Mouse (Mus musculus): ENCODE results near the gene Slc30a9. TPM values are rescaled to one million over a fixed set of nuclear protein-coding genes. Genes with fewer than 3 reads are reported as not detected.

The Slc30a9 gene
- polyA plus RNA-seq, 1 experiment from 2014 or later = 129 TPM

DNA sequence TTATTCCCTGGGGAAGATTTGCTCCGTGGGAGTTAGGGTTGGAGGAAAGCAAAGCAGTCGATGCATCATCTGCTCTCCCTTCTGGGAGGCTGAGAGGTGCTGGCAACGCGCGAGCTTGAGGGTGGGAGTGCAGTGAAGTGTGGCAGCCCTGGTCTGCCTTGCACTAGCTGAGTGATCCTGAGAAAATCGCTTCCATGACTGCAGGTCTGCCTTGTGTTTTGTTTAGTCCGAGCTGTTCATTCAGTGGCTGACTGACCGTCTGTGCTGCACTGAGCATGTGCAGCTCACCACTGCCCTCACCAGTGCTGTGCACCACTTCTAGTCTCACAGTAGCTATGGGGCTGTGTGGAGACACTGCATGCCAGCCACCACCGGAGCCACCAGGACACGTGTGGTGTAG, 42.2 kb downstream of the Slc30a9 start:
- Histone ChIP-seq H3K4me3 (replicated peaks; ENCODE audit: low read depth, low read length) (no peak overlapping the region), H3K4me1 (replicated peaks; ENCODE audit: insufficient read depth, low read length) (no peaks in the 10 kb centered on the region), H3K9ac (ENCODE audit: low read depth, low read length) (no peak overlapping the region), H3K4me2 (ENCODE audit: low read length) (no peak overlapping the region), H3K27ac (0 out of 2 replicates have a peak overlapping the region, but pooled peaks have one; percentile 0), H3K36me3 (ENCODE audit: insufficient read depth, low read length) (peaks cover 40% of the 10 kb centered on the region), H3K27me3 (ENCODE audit: insufficient read depth, low read length) (no peaks in the 10 kb centered on the region), H3K9me3 (replicated peaks; ENCODE audit: low read length) (no peaks in the 10 kb centered on the region)
- WGBS = 48% methylated on average over 10 of the region's 10 CpGs
- peak; percentile 52 for DNase-seq (ENCODE audit: low spot score)
- TF ChIP-seq CTCF (IDR thresholded peaks at IDR 0.05; ENCODE audit: low read depth) = 0 out of 2 replicates have a peak, but pooled peaks have one; percentile 13
- ATAC-seq (replicated peaks; ENCODE audit: low FRiP score, low read depth) = peak; percentile 85

DNA sequence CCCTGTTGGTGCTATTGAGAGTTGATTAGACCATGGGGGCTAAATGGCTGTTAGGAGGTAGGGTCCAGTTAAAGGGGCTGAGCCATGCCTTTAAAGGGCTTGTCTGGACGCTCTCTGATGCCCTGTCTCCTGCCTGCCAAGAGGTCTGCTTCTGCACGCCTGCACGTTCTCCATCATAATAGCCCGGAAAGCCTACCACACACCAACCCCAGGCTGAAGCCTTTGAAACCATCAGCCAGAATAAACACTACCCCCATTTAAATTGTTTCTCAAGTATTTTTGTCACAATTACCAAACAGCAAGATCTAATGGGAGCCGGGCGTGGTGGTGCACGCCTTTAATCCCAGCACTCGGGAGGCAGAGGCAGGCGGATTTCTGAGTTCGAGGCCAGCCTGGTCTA, 55.6 kb downstream of the Slc30a9 start:
- no peak overlapping the region for H3K9ac ChIP-seq (ENCODE audit: low read depth, low read length)
- 93% methylated on average over 10 of the region's 10 CpGs for WGBS
- no peak overlapping the region for H3K27ac ChIP-seq
- no peak for DNase-seq (ENCODE audit: low spot score)
- no peak overlapping the region for H3K4me3 ChIP-seq (replicated peaks; ENCODE audit: low read depth, low read length)
- no peaks in the 10 kb centered on the region for H3K36me3 ChIP-seq (ENCODE audit: insufficient read depth, low read length)
- H3K4me1 ChIP-seq (replicated peaks; ENCODE audit: insufficient read depth, low read length) = no peaks in the 10 kb centered on the region
- ATAC-seq (replicated peaks; ENCODE audit: low FRiP score, low read depth) = no peak
- H3K27me3 ChIP-seq (ENCODE audit: insufficient read depth, low read length) = no peaks in the 10 kb centered on the region
- H3K9me3 ChIP-seq (replicated peaks; ENCODE audit: low read length) = no peaks in the 10 kb centered on the region
- TF ChIP-seq CTCF (IDR thresholded peaks at IDR 0.05; ENCODE audit: low read depth) = no peak
- H3K4me2 ChIP-seq (ENCODE audit: low read length) = no peak overlapping the region

DNA sequence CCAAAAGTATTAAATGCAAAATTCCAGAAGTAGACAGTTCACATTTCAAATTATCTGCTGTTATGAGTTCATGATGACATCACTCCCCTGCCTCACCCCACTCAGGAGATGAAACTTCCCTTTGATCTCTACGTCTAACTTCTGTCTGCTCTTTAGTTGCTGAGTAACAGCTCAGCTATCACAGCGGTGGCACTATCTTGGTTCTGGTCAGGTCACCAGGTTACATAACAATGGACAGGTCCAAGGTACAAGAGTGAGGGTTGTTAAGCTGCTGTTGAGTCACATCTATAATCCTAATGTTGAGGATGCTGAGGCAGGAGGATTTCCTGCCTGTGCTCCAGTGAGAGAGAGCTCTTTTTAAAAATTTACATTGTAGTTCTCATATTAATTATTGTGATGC, 56.2 kb downstream of the Slc30a9 start:
- Histone ChIP-seq H3K4me1 (replicated peaks; ENCODE audit: insufficient read depth, low read length) (no peaks in the 10 kb centered on the region), H3K4me3 (replicated peaks; ENCODE audit: low read depth, low read length) (no peak overlapping the region), H3K4me2 (ENCODE audit: low read length) (no peak overlapping the region), H3K9ac (ENCODE audit: low read depth, low read length) (no peak overlapping the region), H3K27me3 (ENCODE audit: insufficient read depth, low read length) (no peaks in the 10 kb centered on the region), H3K36me3 (ENCODE audit: insufficient read depth, low read length) (no peaks in the 10 kb centered on the region), H3K9me3 (replicated peaks; ENCODE audit: low read length) (no peaks in the 10 kb centered on the region), H3K27ac (no peak overlapping the region)
- no peak for TF ChIP-seq CTCF (IDR thresholded peaks at IDR 0.05; ENCODE audit: low read depth)
- DNase-seq (ENCODE audit: low spot score) = no peak
- ATAC-seq (replicated peaks; ENCODE audit: low FRiP score, low read depth) = no peak
- WGBS = 75% methylated on average over 2 of the region's 2 CpGs

DNA sequence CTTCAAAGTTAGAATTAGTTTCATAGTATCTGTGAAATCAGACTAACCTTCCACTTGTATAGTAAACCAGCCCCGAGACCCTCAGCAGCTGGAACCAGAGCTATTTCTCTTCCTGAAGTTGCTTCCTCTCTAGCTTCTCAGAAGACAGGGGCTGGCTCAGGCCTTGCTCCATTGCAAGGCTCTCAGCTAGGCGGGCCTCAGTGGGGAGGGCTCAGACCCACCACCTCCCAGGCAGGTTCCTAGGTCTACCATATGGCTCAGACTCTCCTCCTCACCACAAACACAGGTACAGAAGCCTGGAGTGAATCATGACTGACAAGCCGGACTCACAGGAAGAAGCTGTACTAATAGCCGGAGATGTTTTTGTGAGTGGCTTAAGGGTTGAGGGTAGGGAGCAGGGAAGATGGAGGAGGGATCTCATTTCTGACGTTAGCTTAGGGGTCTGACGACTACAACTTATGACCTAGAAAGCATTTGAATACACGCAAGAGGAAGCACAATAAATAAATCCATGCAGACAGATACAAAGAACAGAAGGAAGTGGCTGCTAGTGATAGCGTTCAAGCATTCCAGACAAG, 70.4 kb downstream of the Slc30a9 start:
- Histone ChIP-seq H3K27ac (no peak overlapping the region), H3K4me2 (ENCODE audit: low read length) (no peak overlapping the region), H3K4me1 (replicated peaks; ENCODE audit: insufficient read depth, low read length) (no peaks in the 10 kb centered on the region), H3K9me3 (replicated peaks; ENCODE audit: low read length) (no peaks in the 10 kb centered on the region), H3K4me3 (replicated peaks; ENCODE audit: low read depth, low read length) (no peak overlapping the region), H3K9ac (ENCODE audit: low read depth, low read length) (no peak overlapping the region), H3K27me3 (ENCODE audit: insufficient read depth, low read length) (no peaks in the 10 kb centered on the region), H3K36me3 (ENCODE audit: insufficient read depth, low read length) (no peaks in the 10 kb centered on the region)
- DNase-seq (ENCODE audit: low spot score) (no peak), ATAC-seq (replicated peaks; ENCODE audit: low FRiP score, low read depth) (no peak)
- 45% methylated on average over 8 of the region's 8 CpGs for WGBS
- TF ChIP-seq CTCF (IDR thresholded peaks at IDR 0.05; ENCODE audit: low read depth) = no peak

DNA sequence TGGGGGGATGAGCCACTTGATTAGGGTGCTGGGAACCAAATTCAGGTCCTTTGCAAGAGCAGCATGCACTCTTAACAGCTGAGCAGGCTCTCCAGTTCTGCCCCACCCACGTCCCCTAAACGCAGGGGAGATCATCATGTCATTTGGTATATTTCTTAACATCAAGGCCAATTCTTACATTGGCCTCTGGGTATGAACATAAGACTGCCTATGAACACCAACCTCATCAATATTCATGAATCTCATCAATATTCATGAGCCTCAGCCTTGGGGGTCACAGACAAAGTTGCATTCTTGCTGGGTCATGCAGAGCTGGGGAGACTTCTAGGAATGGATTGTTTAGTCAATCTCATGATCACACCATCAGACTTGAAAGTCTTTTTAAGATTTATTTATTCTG, 74.9 kb downstream of the Slc30a9 start:
- 96% methylated on average over 2 of the region's 2 CpGs for WGBS
- no peaks in the 10 kb centered on the region for H3K36me3 ChIP-seq (ENCODE audit: insufficient read depth, low read length)

DNA sequence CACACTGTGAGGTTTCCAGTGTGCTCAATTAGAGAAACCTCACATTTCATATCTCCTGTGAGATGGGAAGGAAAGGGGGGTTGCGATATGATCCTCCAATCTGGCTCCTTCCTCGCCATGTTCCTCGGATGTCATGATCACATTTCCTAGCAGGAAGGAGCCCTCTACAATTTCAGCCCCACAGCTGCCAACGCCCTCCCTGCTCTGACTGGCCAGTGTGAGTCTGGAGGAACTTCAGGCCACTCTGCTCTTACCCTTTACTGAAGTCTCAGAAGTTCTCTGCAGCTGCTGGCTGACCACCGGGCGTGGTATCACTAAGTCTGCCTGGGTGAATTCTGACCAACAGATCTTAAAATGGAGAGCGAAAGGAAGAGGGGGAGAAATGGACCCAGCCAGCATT, 75.8 kb downstream of the Slc30a9 start:
- no peaks in the 10 kb centered on the region for H3K9me3 ChIP-seq (replicated peaks; ENCODE audit: low read length)
- WGBS = 60% methylated on average over 7 of the region's 7 CpGs
- ATAC-seq (replicated peaks; ENCODE audit: low FRiP score, low read depth) = no peak

More for the DNA sequence above, 74.9 kb downstream of the Slc30a9 start:
- no peaks in the 10 kb centered on the region for H3K27me3 ChIP-seq (ENCODE audit: insufficient read depth, low read length)
- no peaks in the 10 kb centered on the region for H3K4me1 ChIP-seq (replicated peaks; ENCODE audit: insufficient read depth, low read length)
- ATAC-seq (replicated peaks; ENCODE audit: low FRiP score, low read depth) = no peak
- H3K4me3 ChIP-seq (replicated peaks; ENCODE audit: low read depth, low read length) = no peak overlapping the region
- H3K27ac ChIP-seq = no peak overlapping the region
- DNase-seq (ENCODE audit: low spot score) = no peak
- H3K9me3 ChIP-seq (replicated peaks; ENCODE audit: low read length) = no peaks in the 10 kb centered on the region
- no peak for TF ChIP-seq CTCF (IDR thresholded peaks at IDR 0.05; ENCODE audit: low read depth)
- no peak overlapping the region for H3K4me2 ChIP-seq (ENCODE audit: low read length)
- H3K9ac ChIP-seq (ENCODE audit: low read depth, low read length) = no peak overlapping the region

DNA sequence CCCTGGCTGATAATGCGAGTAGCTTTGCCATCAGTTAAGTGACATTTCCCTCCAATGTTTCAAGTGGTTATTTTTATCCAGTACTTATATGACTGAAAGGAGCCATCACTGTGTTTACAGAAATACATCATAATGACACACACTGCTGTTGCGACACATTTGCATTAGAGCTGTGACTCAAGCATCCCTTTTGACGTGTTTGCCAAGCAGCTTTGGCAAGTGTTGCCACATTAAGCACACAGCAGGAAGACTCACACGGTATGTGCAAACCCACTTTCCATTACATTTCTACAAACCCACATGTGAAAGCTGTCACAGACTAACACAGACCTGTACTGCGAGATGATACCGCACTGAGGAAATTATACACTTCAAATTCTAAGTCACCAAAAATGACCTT, 87.2 kb downstream of the Slc30a9 start:
- no peak for TF ChIP-seq CTCF (IDR thresholded peaks at IDR 0.05; ENCODE audit: low read depth)
- Histone ChIP-seq H3K9me3 (replicated peaks; ENCODE audit: low read length) (no peaks in the 10 kb centered on the region), H3K4me3 (replicated peaks; ENCODE audit: low read depth, low read length) (no peak overlapping the region), H3K36me3 (ENCODE audit: insufficient read depth, low read length) (no peaks in the 10 kb centered on the region), H3K27me3 (ENCODE audit: insufficient read depth, low read length) (no peaks in the 10 kb centered on the region), H3K4me1 (replicated peaks; ENCODE audit: insufficient read depth, low read length) (no peaks in the 10 kb centered on the region), H3K4me2 (ENCODE audit: low read length) (no peak overlapping the region), H3K27ac (no peak overlapping the region), H3K9ac (ENCODE audit: low read depth, low read length) (no peak overlapping the region)
- ATAC-seq (replicated peaks; ENCODE audit: low FRiP score, low read depth) (no peak), DNase-seq (ENCODE audit: low spot score) (no peak)
- WGBS = 85% methylated on average over 6 of the region's 6 CpGs

More for the DNA sequence above, 75.8 kb downstream of the Slc30a9 start:
- Histone ChIP-seq H3K27me3 (ENCODE audit: insufficient read depth, low read length) (no peaks in the 10 kb centered on the region), H3K36me3 (ENCODE audit: insufficient read depth, low read length) (no peaks in the 10 kb centered on the region), H3K4me3 (replicated peaks; ENCODE audit: low read depth, low read length) (no peak overlapping the region), H3K4me1 (replicated peaks; ENCODE audit: insufficient read depth, low read length) (no peaks in the 10 kb centered on the region), H3K27ac (no peak overlapping the region), H3K9ac (ENCODE audit: low read depth, low read length) (no peak overlapping the region), H3K4me2 (ENCODE audit: low read length) (no peak overlapping the region)
- no peak for TF ChIP-seq CTCF (IDR thresholded peaks at IDR 0.05; ENCODE audit: low read depth)
- DNase-seq (ENCODE audit: low spot score) = peak; percentile 25
